Mouse (Mus musculus): ENCODE measurements at regions not wholly inside any gene's neighbourhood (a gene's known extent, or its start where the extent isn't known, plus 50 kb on each side); places are given as distances from the start of the nearest gene placed in this dataset.

GRCm38 (mm10) chr5:64598606-64599005 lies 204.6 kb upstream of the Klf3 start:
- TF ChIP-seq CTCF (IDR thresholded peaks at IDR 0.05 in 2 of 3, conservative IDR thresholded peaks at IDR 0.05 in 1 of 3; ENCODE audit: control insufficient read depth in 1 of 3, insufficient read depth in 1 of 3, low read depth in 2 of 3, low read length in 3 of 3, poor library complexity in 1 of 3, severe bottlenecking in 1 of 3) (no peak), POLR2A (IDR thresholded peaks at IDR 0.05; ENCODE audit: control insufficient read depth in 1 of 2, insufficient read depth in 1 of 2, low read depth in 1 of 2, low read length in 2 of 2, poor library complexity in 1 of 2) (no peak), NRF1 (IDR thresholded peaks at IDR 0.05; ENCODE audit: insufficient read depth, low read depth, low read length, poor library complexity, severe bottlenecking) (no peak), E2F4 (IDR thresholded peaks at IDR 0.05; ENCODE audit: borderline replicate concordance, low read depth, low read length) (no peak), ZMIZ1 (IDR thresholded peaks at IDR 0.05; ENCODE audit: low read depth, low read length) (no peak), SMC3 (IDR thresholded peaks at IDR 0.05; ENCODE audit: low read depth, low read length) (no peak), POLR2AphosphoS2 (IDR thresholded peaks at IDR 0.05; ENCODE audit: low read length) (no peak), EP300 (IDR thresholded peaks at IDR 0.05; ENCODE audit: low read depth in 1 of 2, low read length in 2 of 2) (no peak), CHD2 (IDR thresholded peaks at IDR 0.05; ENCODE audit: low read length) (no peak), TCF12 (IDR thresholded peaks at IDR 0.05; ENCODE audit: low read depth, low read length) (no peak), NELFE (IDR thresholded peaks at IDR 0.05; ENCODE audit: low read depth, low read length) (no peak), USF2 (IDR thresholded peaks at IDR 0.05; ENCODE audit: borderline replicate concordance in 1 of 2, insufficient read depth in 1 of 2, low read depth in 1 of 2, low read length in 2 of 2) (no peak), POLR2AphosphoS5 (IDR thresholded peaks at IDR 0.05; ENCODE audit: borderline replicate concordance, low read depth, low read length) (no peak), KAT2A (conservative IDR thresholded peaks at IDR 0.05; ENCODE audit: low read depth, low read length) (no peak)

Measured in MEL (cell line).